Mouse (Mus musculus) myocyte (in vitro differentiated cells): ENCODE measurements at regions not wholly inside any gene's neighbourhood (a gene's known extent, or its start where the extent isn't known, plus 50 kb on each side); places are given as distances from the start of the nearest gene placed in this dataset.

Source experiments
- H3K27me3 ChIP-seq: one replicate; pipeline ENCODE4 v1.6.1; 2011; ENCODE audit not compliant: control insufficient read depth, insufficient read depth, insufficient read length
- H3K36me3 ChIP-seq: one replicate; pipeline ENCODE4 v1.6.1; 2011; ENCODE audit not compliant: control insufficient read depth, insufficient read depth
- H3K4me2 ChIP-seq: one replicate; pipeline ENCODE4 v1.6.1; 2011; ENCODE audit warnings: low read depth, control low read depth
- H3K4me3 ChIP-seq: one replicate; pipeline ENCODE4 v1.5.1; 2011; ENCODE audit warnings: mild to moderate bottlenecking, control low read depth, moderate library complexity
- H3K79me2 ChIP-seq: one replicate; pipeline ENCODE4 v1.6.1; 2011; ENCODE audit not compliant: control insufficient read depth, insufficient read depth
- H3ac ChIP-seq: one replicate; pipeline ENCODE4 v1.6.1; 2011; ENCODE audit not compliant: control insufficient read depth, insufficient read length
- CEBPB ChIP-seq: IDR thresholded peaks from 2 replicates; pipeline ENCODE4 v1.6.1; 2011; ENCODE audit warnings: mild to moderate bottlenecking, moderate library complexity; ENCODE audit not compliant: poor library complexity, insufficient read depth, severe bottlenecking
- E2F4 ChIP-seq: IDR thresholded peaks from one replicate; pipeline ENCODE4 v1.6.1; 2011; ENCODE audit warnings: mild to moderate bottlenecking, control low read depth, moderate library complexity; ENCODE audit not compliant: insufficient read depth
- MAX ChIP-seq: IDR thresholded peaks from one replicate; pipeline ENCODE4 v1.6.1; 2011; ENCODE audit warnings: low read depth, mild to moderate bottlenecking, control low read depth
- MYOD1 ChIP-seq, 3 experiments: IDR thresholded peaks; one replicate each; pipeline ENCODE4 v1.6.1; 2011; ENCODE audit warnings: control low read depth in 2 of 3, low read depth in 2 of 3, mild to moderate bottlenecking in 2 of 3, moderate library complexity in 1 of 3; ENCODE audit not compliant: insufficient read length in 2 of 3, control insufficient read depth in 1 of 3
- MYOG ChIP-seq, 3 experiments: IDR thresholded peaks; one replicate each; pipeline ENCODE4 v1.6.1; 2011; ENCODE audit warnings: control low read depth in 2 of 3, low read depth in 2 of 3, mild to moderate bottlenecking in 2 of 3; ENCODE audit not compliant: insufficient read length in 2 of 3, control insufficient read depth in 1 of 3, insufficient read depth in 1 of 3
- POLR2A ChIP-seq: IDR thresholded peaks from one replicate; pipeline ENCODE4 v1.6.1; 2011; ENCODE audit warnings: low read depth, mild to moderate bottlenecking, control low read depth, moderate library complexity; ENCODE audit not compliant: insufficient read length
- POLR2AphosphoS2 ChIP-seq: IDR thresholded peaks from one replicate; pipeline ENCODE4 v1.6.1; 2011; ENCODE audit warnings: low read depth, control low read depth; ENCODE audit not compliant: insufficient read length
- REST ChIP-seq: IDR thresholded peaks from one replicate; pipeline ENCODE4 v1.6.1; 2011; ENCODE audit warnings: mild to moderate bottlenecking, control low read depth, moderate library complexity; ENCODE audit not compliant: insufficient read depth, insufficient read length
- SRF ChIP-seq: IDR thresholded peaks from one replicate; pipeline ENCODE4 v1.6.1; 2011; ENCODE audit warnings: low read depth; ENCODE audit not compliant: control insufficient read depth, insufficient read length
- TCF12 ChIP-seq: IDR thresholded peaks from one replicate; pipeline ENCODE4 v1.6.1; 2011; ENCODE audit warnings: mild to moderate bottlenecking, control low read depth; ENCODE audit not compliant: poor library complexity, insufficient read depth, severe bottlenecking
- TCF3 ChIP-seq: IDR thresholded peaks from one replicate; pipeline ENCODE4 v1.6.1; 2011; ENCODE audit warnings: low read depth, control low read depth; ENCODE audit not compliant: insufficient read length
- USF1 ChIP-seq: IDR thresholded peaks from one replicate; pipeline ENCODE4 v1.6.1; 2011; ENCODE audit warnings: low read depth, mild to moderate bottlenecking, control low read depth, moderate library complexity

- Histone ChIP-seq H3K79me2 (no peaks in the 10 kb centered on the region), H3K27me3 (no peaks in the 10 kb centered on the region), H3K4me3 (no peak overlapping the region), H3K36me3 (no peaks in the 10 kb centered on the region), H3K4me2 (no peak overlapping the region), H3ac (no peak overlapping the region)
- TF ChIP-seq TCF12: no peak
- no peak for TF ChIP-seq POLR2A
- TF ChIP-seq E2F4: no peak
- no peak for TF ChIP-seq MAX
Observed at GRCm38 (mm10) chr2:117543301-117543782, 200.5 kb upstream of the Rasgrp1 start.

- Histone ChIP-seq H3K79me2 (no peaks in the 10 kb centered on the region), H3K4me3 (no peak overlapping the region), H3K4me2 (no peak overlapping the region)
Observed at GRCm38 (mm10) chr2:117548273-117548672, 205.5 kb upstream of the Rasgrp1 start.

GRCm38 (mm10) chr2:117556301-117556700, 213.5 kb upstream of the Rasgrp1 start:
- no peak overlapping the region for H3ac ChIP-seq
- no peak overlapping the region for H3K4me3 ChIP-seq
- no peaks in the 10 kb centered on the region for H3K27me3 ChIP-seq
- H3K36me3 ChIP-seq: no peaks in the 10 kb centered on the region
- H3K4me2 ChIP-seq: no peak overlapping the region
- TF ChIP-seq SRF: no peak
- TF ChIP-seq TCF12: no peak
- no peak for TF ChIP-seq USF1
- no peak for TF ChIP-seq CEBPB
- TF ChIP-seq MYOD1 (IDR thresholded peaks at IDR 0.05; ENCODE audit: control insufficient read depth in 1 of 3, insufficient read length in 2 of 3, low read depth in 2 of 3): peak in 2 of 3 experiments; percentile 40 to 60
- peak in 1 of 3 experiments; percentile 64 for TF ChIP-seq MYOG (IDR thresholded peaks at IDR 0.05; ENCODE audit: control insufficient read depth in 1 of 3, insufficient read depth in 1 of 3, insufficient read length in 2 of 3, low read depth in 2 of 3)
- no peak for TF ChIP-seq REST
- no peak for TF ChIP-seq MAX
- TF ChIP-seq E2F4: no peak
- TF ChIP-seq POLR2A: no peak
- no peak for TF ChIP-seq POLR2AphosphoS2
- TF ChIP-seq TCF3: no peak
- H3K79me2 ChIP-seq: no peaks in the 10 kb centered on the region

More at GRCm38 (mm10) chr2:117548273-117548672, 205.5 kb upstream of the Rasgrp1 start:
- Histone ChIP-seq H3ac (no peak overlapping the region), H3K36me3 (no peaks in the 10 kb centered on the region), H3K27me3 (no peaks in the 10 kb centered on the region)
- no peak for TF ChIP-seq TCF12
- no peak for TF ChIP-seq MYOD1 (IDR thresholded peaks at IDR 0.05; ENCODE audit: control insufficient read depth in 1 of 3, insufficient read length in 2 of 3, low read depth in 2 of 3)
- TF ChIP-seq USF1: no peak
- no peak for TF ChIP-seq TCF3
- TF ChIP-seq E2F4: no peak
- no peak for TF ChIP-seq MAX
- no peak for TF ChIP-seq REST
- no peak for TF ChIP-seq MYOG (IDR thresholded peaks at IDR 0.05; ENCODE audit: control insufficient read depth in 1 of 3, insufficient read depth in 1 of 3, insufficient read length in 2 of 3, low read depth in 2 of 3)
- no peak for TF ChIP-seq POLR2AphosphoS2
- no peak for TF ChIP-seq SRF
- TF ChIP-seq CEBPB: no peak
- TF ChIP-seq POLR2A: no peak

DNA sequence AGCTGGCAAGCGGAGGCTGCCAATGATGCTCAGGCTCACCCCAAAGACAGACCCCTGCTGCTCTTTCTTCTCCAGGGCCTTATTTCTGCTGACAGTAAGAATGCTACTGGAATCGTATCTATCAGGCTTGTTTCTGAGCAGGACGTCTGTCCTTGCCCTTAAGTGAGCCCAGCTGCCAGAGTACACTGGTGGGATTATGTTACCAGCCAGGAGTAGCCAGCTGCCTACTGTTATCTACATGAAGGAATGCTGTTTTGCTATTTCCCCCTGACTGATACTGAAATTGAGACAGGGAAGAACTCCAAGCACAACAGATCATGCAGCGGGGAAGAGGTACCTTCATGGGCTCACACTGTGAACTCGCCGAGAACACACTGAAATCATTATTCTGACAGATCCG, 228.2 kb upstream of the Rasgrp1 start:
- Histone ChIP-seq H3K79me2 (no peaks in the 10 kb centered on the region), H3ac (no peak overlapping the region), H3K36me3 (no peaks in the 10 kb centered on the region), H3K4me2 (peak overlapping the region; percentile 37), H3K27me3 (no peaks in the 10 kb centered on the region), H3K4me3 (no peak overlapping the region)
- TF ChIP-seq POLR2AphosphoS2: no peak
- no peak for TF ChIP-seq REST
- TF ChIP-seq TCF3: no peak
- no peak for TF ChIP-seq SRF
- TF ChIP-seq TCF12: peak; percentile 17
- no peak for TF ChIP-seq MAX
- TF ChIP-seq POLR2A: no peak
- TF ChIP-seq MYOD1 (IDR thresholded peaks at IDR 0.05; ENCODE audit: control insufficient read depth in 1 of 3, insufficient read length in 2 of 3, low read depth in 2 of 3): peak in 2 of 3 experiments; percentile 63 to 75
- no peak for TF ChIP-seq USF1
- TF ChIP-seq CEBPB: no peak
- TF ChIP-seq E2F4: no peak
- TF ChIP-seq MYOG (IDR thresholded peaks at IDR 0.05; ENCODE audit: control insufficient read depth in 1 of 3, insufficient read depth in 1 of 3, insufficient read length in 2 of 3, low read depth in 2 of 3): peak in 2 of 3 experiments; percentile 58 to 71

- Histone ChIP-seq H3K4me2 (no peak overlapping the region), H3K4me3 (no peak overlapping the region), H3ac (no peak overlapping the region), H3K79me2 (no peaks in the 10 kb centered on the region), H3K27me3 (no peaks in the 10 kb centered on the region), H3K36me3 (no peaks in the 10 kb centered on the region)
- no peak for TF ChIP-seq POLR2A
- TF ChIP-seq MYOD1 (IDR thresholded peaks at IDR 0.05; ENCODE audit: control insufficient read depth in 1 of 3, insufficient read length in 2 of 3, low read depth in 2 of 3): no peak
- no peak for TF ChIP-seq TCF3
- no peak for TF ChIP-seq TCF12
- TF ChIP-seq POLR2AphosphoS2: no peak
- no peak for TF ChIP-seq MYOG (IDR thresholded peaks at IDR 0.05; ENCODE audit: control insufficient read depth in 1 of 3, insufficient read depth in 1 of 3, insufficient read length in 2 of 3, low read depth in 2 of 3)
Observed at GRCm38 (mm10) chr2:117587381-117587780, 244.6 kb upstream of the Rasgrp1 start.
